Mouse (Mus musculus) urinary bladder, postnatal 4 days (tissue): ENCODE results near the gene Nr1h3.
A peak's percentile ranks its signal among the peaks of the same experiment; 100 is the strongest.

Experiments used
- DNase-seq, 2 experiments: peaks; one replicate each; pipeline ENCODE4 v3.0.0; 2021 to 2022; ENCODE audit warnings: low spot score in 2 of 2

Nr1h3 gene

DNA sequence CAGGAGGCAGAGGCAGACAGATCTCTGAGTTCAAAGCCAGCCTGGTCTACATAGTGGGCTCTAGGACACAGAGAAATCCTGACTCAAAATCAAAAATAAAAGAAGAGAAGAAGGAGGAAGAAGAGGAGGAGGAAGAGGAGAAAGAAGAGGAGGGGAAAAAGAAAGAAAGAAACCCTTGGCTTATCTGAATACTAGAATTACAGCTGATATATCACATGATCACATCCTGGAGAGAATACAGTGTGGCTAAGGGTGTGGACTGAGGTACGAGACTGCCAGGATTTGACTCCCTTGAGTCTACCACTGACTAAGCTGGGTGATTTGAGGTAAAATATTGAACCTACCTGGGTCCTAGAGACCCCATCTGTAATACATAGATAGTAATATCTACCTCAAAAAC is 16.4 kb downstream of the Nr1h3 start:
- DNase-seq: no peak

DNA sequence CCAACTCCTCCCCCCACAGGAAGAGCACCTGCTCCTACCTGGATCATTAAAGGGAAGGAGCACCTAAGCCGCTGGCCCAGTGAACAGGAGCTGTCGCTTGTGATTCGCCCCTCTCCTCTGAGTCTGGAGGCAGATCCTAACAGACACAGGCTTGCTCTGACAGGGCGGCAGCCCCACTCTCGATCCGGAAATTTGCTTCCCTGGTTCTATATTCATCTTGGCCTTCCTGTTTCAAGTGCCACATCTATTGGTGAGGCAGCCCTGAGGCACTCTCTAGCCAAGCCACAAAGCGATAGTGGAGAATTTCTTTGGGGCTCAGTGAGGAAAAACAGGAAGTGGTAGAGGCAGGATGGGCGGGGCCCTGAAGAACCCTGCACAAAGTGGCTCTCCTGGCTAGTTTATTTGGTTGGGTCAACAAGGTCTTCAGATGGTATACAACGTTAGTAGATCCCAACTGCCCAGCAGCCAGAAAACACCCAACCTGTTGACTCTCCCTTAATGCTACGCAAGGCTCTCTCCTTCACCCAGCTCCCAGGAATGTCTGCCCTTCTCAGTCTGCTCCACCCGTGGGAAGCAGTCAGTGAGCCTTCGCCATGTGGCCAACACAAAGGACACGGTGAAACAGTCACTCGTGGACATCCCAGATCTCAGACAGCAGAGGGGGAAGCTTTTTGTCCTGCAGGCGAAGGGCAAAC is 18.8 kb downstream of the Nr1h3 start, which contains the start of gene Madd:
Gene Madd (minus strand): TSS at position 127 of the 695 bp plus-strand sequence.
- no peak for DNase-seq

DNA sequence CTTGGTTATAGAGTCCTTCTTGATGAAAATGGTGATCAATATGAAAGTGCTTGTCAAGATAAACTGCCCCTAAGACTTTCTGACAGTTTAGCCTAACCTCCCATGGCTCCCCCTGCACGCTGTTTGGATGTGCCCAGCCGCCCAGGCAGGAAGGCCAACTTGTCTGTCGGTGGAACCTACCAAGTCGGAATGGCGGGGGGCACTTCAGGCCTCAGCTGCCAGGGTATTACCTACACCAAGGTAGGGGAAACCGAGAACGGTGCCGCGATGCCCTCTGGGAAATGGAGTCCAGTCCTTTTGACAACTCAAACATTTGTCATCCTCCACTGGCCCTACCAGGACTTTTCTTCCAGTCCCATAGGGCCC is 19.5 kb downstream of the Nr1h3 start:
- peak; percentile 83 to 88 for DNase-seq

- peak in 1 of 2 experiments; percentile 62 for DNase-seq
These were observed 20.1 kb downstream of the Nr1h3 start for GRCm38 (mm10) chr2:91182405-91183147.

DNA sequence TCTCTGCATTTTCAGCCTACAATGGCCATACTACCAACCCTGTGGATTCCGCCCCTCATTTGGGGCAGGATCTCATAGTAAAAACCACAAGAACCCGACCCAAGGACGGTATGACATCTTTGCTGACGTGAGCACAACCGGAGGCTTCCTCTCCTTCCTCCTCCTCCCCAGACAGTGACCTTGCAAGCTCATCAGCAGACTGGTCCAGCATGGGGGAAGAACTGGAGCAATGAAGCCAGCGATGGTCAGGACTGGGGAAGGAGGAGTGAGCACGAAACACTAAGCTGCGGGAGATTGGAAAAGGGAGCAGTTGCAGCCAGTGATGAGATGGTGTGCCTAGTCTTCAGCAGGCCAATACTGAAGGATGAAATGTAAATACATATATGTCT is 20.6 kb downstream of the Nr1h3 start:
- DNase-seq: no peak

GRCm38 (mm10) chr2:91180706-91181105 is 21.9 kb downstream of the Nr1h3 start:
- no peak for DNase-seq

- DNase-seq: no peak
These were observed 22.8 kb downstream of the Nr1h3 start for GRCm38 (mm10) chr2:91179825-91180224.

DNA sequence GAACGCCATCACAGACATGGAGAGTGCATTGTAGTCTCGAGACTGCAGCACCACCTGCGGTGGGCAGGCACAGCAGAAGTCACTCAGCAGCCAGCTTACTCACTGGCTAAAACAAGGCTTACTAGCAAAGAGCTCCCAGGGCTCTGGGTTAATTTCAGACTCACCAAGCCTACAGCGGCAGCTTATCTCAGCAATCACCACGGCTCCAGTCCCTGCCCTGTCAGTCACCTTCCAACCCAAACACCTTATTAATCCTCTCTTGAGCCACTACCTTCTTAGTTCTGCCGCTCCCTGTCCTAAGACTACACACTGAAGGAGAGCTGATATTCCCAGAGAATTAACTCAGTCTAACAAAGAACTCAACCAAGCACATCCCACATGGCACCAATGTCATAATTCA is 26.4 kb downstream of the Nr1h3 start:
- no peak for DNase-seq

GRCm38 (mm10) chr2:91175490-91175889 is 27.1 kb downstream of the Nr1h3 start:
- no peak for DNase-seq

DNA sequence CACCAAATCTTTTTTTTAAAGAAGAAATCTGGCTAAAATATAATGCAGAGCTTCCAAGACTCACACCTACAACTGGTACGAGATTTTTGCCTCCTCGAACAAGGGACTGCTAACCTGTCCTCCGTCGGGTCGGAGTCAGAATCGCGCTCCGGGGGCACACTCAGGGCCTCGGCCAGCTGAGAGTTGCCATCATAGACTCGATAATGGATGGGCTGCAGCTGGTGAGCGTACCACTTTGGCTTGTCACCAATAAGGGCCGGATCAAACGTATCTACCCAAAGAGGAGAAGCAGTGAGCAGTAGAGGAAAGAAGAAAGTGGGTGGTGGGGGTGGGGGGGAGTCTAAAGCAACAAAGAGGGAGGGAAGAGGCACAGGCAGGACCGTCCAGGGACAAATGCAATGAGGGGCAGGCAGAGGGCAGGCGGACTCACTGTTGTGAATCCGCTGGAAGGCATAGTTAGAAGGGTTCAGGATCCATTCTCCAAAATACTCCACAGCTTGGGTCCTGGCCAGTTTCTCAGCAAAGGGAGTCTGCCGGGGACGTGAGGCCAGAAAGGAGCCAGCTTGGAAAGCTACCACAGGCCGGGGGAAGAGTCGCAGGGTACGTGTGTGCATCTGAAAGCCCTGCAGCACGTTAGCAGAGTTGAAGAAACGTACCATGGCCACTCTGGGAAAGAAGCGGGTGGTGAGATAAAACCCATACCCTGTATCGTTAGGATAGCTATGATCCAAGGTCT is 32.9 kb downstream of the Nr1h3 start:
- no peak for DNase-seq

DNA sequence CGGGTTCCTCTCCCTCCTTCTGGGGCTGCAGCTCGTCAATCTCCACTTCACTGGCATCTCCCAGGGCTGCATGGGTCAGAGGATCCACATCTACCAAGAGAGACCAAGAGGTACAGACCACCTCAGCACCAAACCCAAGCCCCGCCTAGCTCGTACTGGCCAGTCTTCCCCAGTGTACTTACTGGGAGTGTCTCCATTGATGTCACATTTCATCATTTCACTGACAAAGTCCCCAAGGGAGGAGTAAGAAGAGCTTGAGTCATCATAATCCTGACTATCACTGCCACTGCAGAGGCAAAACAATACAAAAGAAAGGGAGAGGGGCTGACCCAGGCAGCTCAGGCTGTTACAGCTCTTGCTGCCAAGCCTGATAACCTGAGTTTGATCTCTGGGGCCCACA is 35.0 kb downstream of the Nr1h3 start:
- no peak for DNase-seq

DNA sequence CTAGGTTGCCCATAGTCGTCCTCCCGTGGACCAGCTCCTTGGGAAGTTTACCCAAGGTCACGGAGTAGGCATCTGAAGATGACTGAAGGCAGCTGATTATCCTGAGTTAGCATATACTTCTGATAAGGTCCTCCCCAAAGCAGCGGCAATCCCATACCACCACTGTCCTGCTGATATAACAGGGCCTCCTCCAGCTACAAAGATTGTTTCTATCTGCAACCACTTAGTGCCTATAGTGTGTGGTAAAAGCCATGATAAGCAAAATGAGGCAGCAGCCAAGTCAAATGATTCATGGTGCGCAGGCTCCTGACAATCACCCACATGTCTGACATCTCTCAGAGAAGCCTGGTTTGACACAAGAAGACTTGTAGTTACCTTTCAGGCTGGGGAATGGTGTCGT is 37.6 kb downstream of the Nr1h3 start:
- DNase-seq: no peak

- no peak for DNase-seq
These were observed 39.1 kb downstream of the Nr1h3 start for GRCm38 (mm10) chr2:91163532-91163931.

DNA sequence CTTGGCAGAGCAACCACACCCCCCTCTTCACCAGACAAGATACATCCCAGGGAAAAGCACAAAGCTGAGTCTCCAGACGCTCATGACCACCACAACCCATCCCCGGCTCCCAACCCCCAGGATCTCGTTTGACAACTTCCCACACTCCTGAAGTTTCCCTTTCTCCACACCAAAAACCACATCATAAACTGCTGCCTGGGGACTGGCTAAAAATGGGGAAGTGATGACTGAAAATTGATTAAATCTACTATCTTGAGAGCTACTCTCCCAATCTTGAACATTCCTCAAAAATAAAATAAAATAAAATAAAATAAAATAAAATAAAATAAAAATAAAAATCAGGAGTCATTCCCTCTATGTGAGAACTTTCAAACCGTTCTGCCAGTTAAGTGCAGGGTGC is 39.7 kb downstream of the Nr1h3 start:
- no peak for DNase-seq

- no peak for DNase-seq
These were observed 42.0 kb downstream of the Nr1h3 start for GRCm38 (mm10) chr2:91160591-91160990.

DNA sequence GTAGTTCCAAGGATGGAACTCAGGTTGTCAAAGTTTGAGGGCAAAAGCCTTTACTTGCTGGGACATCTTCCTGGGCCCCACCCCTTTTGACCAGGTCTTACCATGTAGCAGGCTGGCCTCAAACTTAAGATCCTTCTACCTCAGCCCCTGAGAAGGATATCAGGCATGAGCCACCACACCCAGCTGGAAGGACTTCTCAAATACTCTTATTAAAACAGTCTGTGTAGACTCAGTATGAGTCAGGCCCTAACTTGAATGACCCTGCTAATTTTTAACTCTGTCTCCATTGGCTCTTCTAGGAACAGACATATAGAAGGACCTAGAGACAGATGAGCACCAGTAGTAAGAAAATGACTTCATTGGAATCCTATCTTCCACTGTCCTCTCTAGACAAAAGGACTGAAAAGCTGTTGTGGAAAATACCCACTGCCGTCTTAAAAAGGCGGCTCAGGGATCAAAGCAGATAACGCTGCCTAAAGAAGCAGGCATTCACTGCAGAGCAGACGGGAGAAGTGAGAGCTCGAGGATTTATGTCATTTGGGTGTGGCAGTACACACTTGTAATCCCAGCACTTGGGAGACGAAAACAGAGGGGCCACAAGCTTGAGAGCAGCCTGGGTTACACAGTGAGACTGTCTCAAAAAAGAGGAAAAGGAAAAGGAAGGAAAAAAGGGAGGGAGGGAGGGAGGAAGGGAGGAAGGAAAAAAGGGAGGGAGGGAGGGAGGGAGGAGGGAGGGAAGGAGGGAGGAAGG is 45.5 kb downstream of the Nr1h3 start:
- DNase-seq: no peak

DNA sequence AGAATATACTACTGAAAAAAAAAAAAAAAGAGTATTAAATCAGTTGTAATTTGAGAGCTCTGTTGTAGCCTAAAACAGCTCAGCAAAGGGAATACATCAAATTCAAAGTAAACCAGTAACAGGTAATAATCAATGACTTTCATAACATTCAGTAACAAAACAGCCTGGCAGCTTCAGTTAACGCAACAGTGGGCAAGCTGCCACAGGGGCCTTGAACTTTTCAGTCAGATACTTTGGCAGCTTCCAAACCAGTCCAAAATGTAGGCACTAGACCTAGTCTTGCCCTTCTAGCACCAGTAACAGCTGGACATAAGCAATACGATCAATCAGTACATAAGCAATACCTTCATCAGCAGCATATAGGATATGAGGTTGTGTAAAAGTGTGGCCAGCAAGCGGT is 48.5 kb downstream of the Nr1h3 start:
- DNase-seq: no peak

- no peak for DNase-seq
These were observed 49.7 kb downstream of the Nr1h3 start for GRCm38 (mm10) chr2:91152885-91153377.

DNA sequence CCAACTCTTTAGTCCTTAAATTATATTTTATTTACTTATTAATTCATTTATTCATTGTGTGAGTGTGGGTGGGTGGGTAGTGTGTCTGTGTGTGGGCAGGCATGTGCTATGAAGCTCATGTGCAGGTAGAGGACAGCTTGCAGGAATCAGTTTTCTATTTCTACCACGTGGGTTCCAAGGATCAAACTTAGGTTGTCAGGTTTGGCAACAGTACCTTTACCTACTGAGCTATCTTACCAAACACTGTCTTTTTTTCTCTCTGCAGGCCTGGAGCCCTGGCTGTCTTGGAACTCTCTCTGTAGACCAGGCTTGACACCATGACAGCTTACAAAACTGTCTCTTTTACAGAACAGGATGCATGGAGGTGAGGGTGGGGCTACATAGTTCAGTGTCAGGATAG is 51.3 kb downstream of the Nr1h3 start:
- no peak for DNase-seq

GRCm38 (mm10) chr2:91148101-91148500 is 54.5 kb downstream of the Nr1h3 start:
- DNase-seq: no peak

GRCm38 (mm10) chr2:91143401-91143800 is 59.2 kb downstream of the Nr1h3 start:
- no peak for DNase-seq

DNA sequence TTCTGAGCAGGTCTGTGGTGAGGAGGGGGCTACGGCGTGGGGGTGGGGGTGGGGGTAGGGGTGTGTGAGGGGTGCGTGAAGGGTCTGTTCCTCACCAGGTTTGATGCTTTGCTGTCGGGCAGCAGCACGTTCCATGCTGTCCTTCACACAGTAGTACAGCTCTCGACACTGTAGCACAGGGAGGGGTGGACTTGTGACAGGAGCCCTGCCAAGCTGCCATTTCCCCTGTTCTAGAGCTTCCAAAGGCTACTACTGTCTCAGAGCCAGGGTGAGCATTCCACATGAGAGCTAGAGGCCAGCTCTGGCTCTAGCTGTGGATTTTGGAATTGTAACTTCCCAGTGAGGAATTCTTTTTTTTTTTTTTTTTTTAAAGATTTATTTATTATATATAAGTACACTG is 59.7 kb downstream of the Nr1h3 start:
- DNase-seq: no peak
